In the genomic region with DNA sequence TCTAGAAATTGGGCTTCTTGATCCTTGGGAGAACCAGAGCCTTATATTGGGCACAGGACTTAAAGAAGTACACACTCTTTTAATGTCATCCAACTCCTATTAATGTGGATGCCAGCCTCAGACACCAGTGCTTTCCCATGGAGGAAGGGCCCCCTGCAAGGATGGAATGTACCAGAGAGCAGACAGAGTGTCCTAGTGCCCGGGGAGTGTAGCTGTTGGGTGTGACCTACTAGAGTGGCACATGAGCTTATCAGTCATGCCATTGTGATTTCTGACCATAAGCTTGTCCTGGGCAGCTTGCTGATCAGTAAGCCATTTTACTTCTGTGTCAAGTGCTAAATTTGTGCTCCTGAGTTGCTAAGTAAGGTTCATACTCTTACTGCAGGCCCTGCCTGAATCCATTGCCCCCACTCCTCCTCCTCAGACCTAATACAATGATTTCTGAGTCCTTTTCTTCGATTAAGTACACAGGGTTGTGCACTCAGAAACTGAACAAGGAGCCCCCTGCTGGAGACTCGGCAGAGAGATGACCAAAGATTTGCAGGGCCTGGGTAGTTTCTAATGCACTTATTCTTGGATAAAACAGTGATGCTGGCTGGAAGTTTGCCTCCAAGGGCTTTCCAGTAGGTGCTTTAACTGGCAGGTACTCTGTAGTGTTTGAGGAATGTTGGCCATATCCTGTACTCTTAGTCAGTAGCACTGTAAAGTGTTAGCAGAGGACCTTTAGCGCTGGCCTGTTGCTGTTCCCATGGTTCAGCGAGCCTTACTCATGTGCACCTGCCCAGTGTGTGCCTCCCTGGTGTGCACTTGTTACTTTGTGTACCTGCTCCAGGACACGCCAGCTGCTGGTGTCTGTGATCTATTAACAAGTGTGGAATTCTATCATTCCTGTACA, we compare ENCODE assay signal across 8 mouse cellular contexts. TPM values are rescaled to one million over a fixed set of nuclear protein-coding genes. Genes with fewer than 3 reads are reported as not detected.
DNase-seq lines count a peak whose midpoint lies in the region; ATAC-seq and TF ChIP-seq lines count a peak whose summit lies in the region.

No protein-coding gene starts in this region.

- no peak overlapping the region for H3K4me3 ChIP-seq in cerebellum, adult 2 months (replicated peaks; ENCODE audit: insufficient read depth, low read depth, low read length)
- H3K4me3 ChIP-seq in kidney, postnatal 0 days (replicated peaks; ENCODE audit: low read depth, low read length), result no peak overlapping the region
- no peak overlapping the region for H3K4me3 ChIP-seq in forebrain, embryonic 16.5 days (replicated peaks; ENCODE audit: low read length)

- no peaks in the 10 kb centered on the region for H3K9me3 ChIP-seq in kidney, postnatal 0 days (replicated peaks; ENCODE audit: low read length)
- no peaks in the 10 kb centered on the region for H3K9me3 ChIP-seq in forebrain, embryonic 16.5 days (ENCODE audit: control insufficient read depth, low read length)

- DNase-seq in cerebellum, adult 2 months, result no peak
- DNase-seq in cerebellum, adult 8-10 months, result no peak
- DNase-seq in left cerebral cortex, adult 18-20 months (ENCODE audit: low spot score in 2 of 2), result peak; percentile 27 to 34
- no peak for DNase-seq in left cerebral cortex, postnatal 10 days (ENCODE audit: extremely low spot score in 1 of 2, low spot score in 2 of 2)
- peak; percentile 60 for DNase-seq in R1 (ENCODE audit: low read depth, low spot score)
- peak; percentile 53 for DNase-seq in kidney, postnatal 0 days (ENCODE audit: low spot score)
- DNase-seq in ovary, postnatal 10 days (ENCODE audit: low spot score), result no peak

- H3K4me2 ChIP-seq in kidney, postnatal 0 days (ENCODE audit: low read length), result no peak overlapping the region
- no peak overlapping the region for H3K4me2 ChIP-seq in forebrain, embryonic 16.5 days (ENCODE audit: low read length)

- H3K36me3 ChIP-seq in kidney, postnatal 0 days (ENCODE audit: insufficient read depth, low read length), result no peaks in the 10 kb centered on the region
- H3K36me3 ChIP-seq in forebrain, embryonic 16.5 days (ENCODE audit: control insufficient read depth, insufficient read depth), result no peaks in the 10 kb centered on the region

- H3K27me3 ChIP-seq in cerebellum, adult 2 months (ENCODE audit: control insufficient read depth, insufficient read depth, low read length), result no peaks in the 10 kb centered on the region
- H3K27me3 ChIP-seq in kidney, postnatal 0 days (ENCODE audit: insufficient read depth, low read length), result no peaks in the 10 kb centered on the region
- no peaks in the 10 kb centered on the region for H3K27me3 ChIP-seq in forebrain, embryonic 16.5 days (replicated peaks; ENCODE audit: control insufficient read depth, insufficient read depth, low read length)

- no peak overlapping the region for H3K9ac ChIP-seq in kidney, postnatal 0 days (ENCODE audit: low read depth, low read length)
- H3K9ac ChIP-seq in forebrain, embryonic 16.5 days (replicated peaks; ENCODE audit: low read depth, low read length), result no peak overlapping the region

- no peaks in the 10 kb centered on the region for H3K4me1 ChIP-seq in cerebellum, adult 2 months (ENCODE audit: control insufficient read depth, insufficient read depth, low read length)
- no peaks in the 10 kb centered on the region for H3K4me1 ChIP-seq in kidney, postnatal 0 days (replicated peaks; ENCODE audit: insufficient read depth, low read length)
- peaks cover 3% of the 10 kb centered on the region; the same call in 1 of the 2 replicates for H3K4me1 ChIP-seq in forebrain, embryonic 16.5 days (replicated peaks; ENCODE audit: control insufficient read depth, insufficient read depth, low read length)

- H3K27ac ChIP-seq in cerebellum, adult 2 months (ENCODE audit: insufficient read depth, low read length), result no peak overlapping the region
- H3K27ac ChIP-seq in kidney, postnatal 0 days, result no peak overlapping the region
- H3K27ac ChIP-seq in forebrain, embryonic 16.5 days (ENCODE audit: low read length), result no peak overlapping the region

- 0 out of 2 replicates have a peak, but pooled peaks have one; percentile 47 for ATAC-seq in kidney, postnatal 0 days (replicated peaks; ENCODE audit: low FRiP score, low read depth)
- no peak for ATAC-seq in forebrain, embryonic 16.5 days

- TF ChIP-seq CTCF in cerebellum, adult 2 months (IDR thresholded peaks at IDR 0.05; ENCODE audit: borderline replicate concordance, insufficient read depth, low read depth, low read length), result peak; percentile 11; the same call in 1 of the 2 replicates
- peak; percentile 66 for TF ChIP-seq CTCF in kidney, postnatal 0 days (IDR thresholded peaks at IDR 0.05; ENCODE audit: low read depth)

- intact Hi-C loops in left cerebral cortex, postnatal 10 days (cut with DNase I), result no loop called here

- WGBS in cerebellum, adult 2 months, result 59% methylated on average over 6 of the region's 6 CpGs
- WGBS in kidney, postnatal 0 days, result 48% methylated on average over 6 of the region's 6 CpGs
- 53% methylated on average over 6 of the region's 6 CpGs for WGBS in forebrain, embryonic 16.5 days

- TF ChIP-seq POLR2A in cerebellum, adult 2 months (IDR thresholded peaks at IDR 0.05; ENCODE audit: borderline replicate concordance, insufficient read depth, low read length), result no peak

RNA-seq across cellular contexts. Expression of gene Tspan9, which starts 25.6 kb away (rescaled TPM):
- 303 and 370 TPM in 2 replicates for polyA plus RNA-seq in cerebellum, adult 2 months (2012; rRNA removed)
- total RNA-seq in left cerebral cortex, adult 18-20 months (2021), result 10 to 100 TPM; 53.5 to 53.8 TPM
- total RNA-seq in left cerebral cortex, postnatal 10 days (2021), result 10 to 100 TPM; 84.7 to 89.1 TPM
- 102 and 131 TPM in 2 replicates for polyA plus RNA-seq in kidney, postnatal 0 days (2015; fragmentation: Nextera tagmentation; extraction: Ambion mirVana)
- polyA plus RNA-seq in forebrain, embryonic 16.5 days (2015; fragmentation: Nextera tagmentation; extraction: Ambion mirVana), result 56.6 and 57.4 TPM in 2 replicates

Comparison
In these comparisons a context has a peak if more than half of its experiments do, and no peak if none do; other contexts are left out.
1. DNase-seq: peak in left cerebral cortex, adult 18-20 months (2 of 2), R1 (single experiment) and kidney, postnatal 0 days (single experiment); none in cerebellum, adult 2 months (0 of 2), cerebellum, adult 8-10 months (single experiment), left cerebral cortex, postnatal 10 days (0 of 2) and ovary, postnatal 10 days (single experiment).